Mouse (Mus musculus) intestine, embryonic 16.5 days (tissue): ENCODE data around the gene Fbxl17. TPM values are rescaled to one million over a fixed set of nuclear protein-coding genes. Genes with fewer than 3 reads are reported as not detected.
A peak's percentile ranks its signal among the peaks of the same experiment; 100 is the strongest.

Experiments
- ATAC-seq: fragments of 200-750 bp; cut with Nextera tagmentation; 2 replicates; pipeline ENCODE4 v1.8.0; 2017; ENCODE audit warnings: moderate TSS enrichment, moderate library complexity
- H3K27ac ChIP-seq: fragments of 300-500 bp; sonication (generic); 2 replicates; pipeline ENCODE4 v1.5.1; 2014; ENCODE audit warnings: mild to moderate bottlenecking, low read length
- H3K27me3 ChIP-seq: fragments of 300-500 bp; sonication (generic); replicated peaks from 2 replicates; pipeline ENCODE4 v1.6.1; 2014; ENCODE audit warnings: low read length, control low read depth, mixed read lengths; ENCODE audit not compliant: control insufficient read depth, insufficient read depth
- H3K36me3 ChIP-seq: fragments of 300-500 bp; sonication (generic); 2 replicates; pipeline ENCODE4 v1.6.1; 2014; ENCODE audit warnings: low read length, control low read depth; ENCODE audit not compliant: control insufficient read depth, insufficient read depth
- H3K4me1 ChIP-seq: fragments of 300-500 bp; sonication (generic); 2 replicates; pipeline ENCODE4 v1.6.1; 2014; ENCODE audit warnings: low read length, control low read depth, mixed read lengths; ENCODE audit not compliant: control insufficient read depth, insufficient read depth
- H3K4me2 ChIP-seq: fragments of 300-500 bp; sonication (generic); 2 replicates; pipeline ENCODE4 v1.6.1; 2014; ENCODE audit warnings: low read depth, low read length, control low read depth
- H3K4me3 ChIP-seq: fragments of 300-500 bp; sonication (generic); 2 replicates; pipeline ENCODE4 v1.5.1; 2014; ENCODE audit warnings: mild to moderate bottlenecking, low read length
- H3K9ac ChIP-seq: fragments of 300-500 bp; sonication (generic); 2 replicates; pipeline ENCODE4 v1.6.1; 2014; ENCODE audit warnings: low read depth, low read length
- H3K9me3 ChIP-seq: fragments of 300-500 bp; sonication (generic); 2 replicates; pipeline ENCODE4 v1.6.1; 2016; ENCODE audit warnings: low read length, control low read depth; ENCODE audit not compliant: control insufficient read depth
- WGBS: fragments of 180-500 bp; shearing (Covaris S2); extraction: QIAGEN DNeasy Blood & Tissue Kit; methylation state at CpG from one replicate; pipeline ENCODE4 v1.1.7; 2014; 5-methylcytosine and 5-hydroxymethylcytosine counted together
- polyA plus RNA-seq: library from polyadenylated mRNA; unstranded; fragments of >200 nt; fragmentation: Nextera tagmentation; extraction: Ambion mirVana; gene quantifications from 2 replicates; pipeline ENCODE4 v1.2.1, GENCODE M21; 2015

Gene Fbxl17
- polyA plus RNA-seq, 1 experiment from 2014 or later = 2.3 TPM

- no peak overlapping the region for H3K27ac ChIP-seq
- H3K4me1 ChIP-seq = no peaks in the 10 kb centered on the region; the same call in 1 of the 2 replicates
- ATAC-seq = no peak
- H3K9ac ChIP-seq = no peak overlapping the region
- no peaks in the 10 kb centered on the region for H3K27me3 ChIP-seq
- no peak overlapping the region for H3K4me2 ChIP-seq
- H3K36me3 ChIP-seq = no peaks in the 10 kb centered on the region
- no peaks in the 10 kb centered on the region for H3K9me3 ChIP-seq
- no peak overlapping the region for H3K4me3 ChIP-seq
- 79% methylated on average over 5 of the region's 5 CpGs for WGBS
These were observed 229.3 kb downstream of the Fbxl17 start for GRCm38 (mm10) chr17:63270513-63270912.

GRCm38 (mm10) chr17:63262674-63263073 is 237.1 kb downstream of the Fbxl17 start:
- no peaks in the 10 kb centered on the region for H3K27me3 ChIP-seq
- H3K27ac ChIP-seq = no peak overlapping the region
- 93% methylated on average over 5 of the region's 5 CpGs for WGBS
- ATAC-seq = no peak
- H3K36me3 ChIP-seq = no peaks in the 10 kb centered on the region
- H3K4me3 ChIP-seq = no peak overlapping the region
- no peak overlapping the region for H3K4me2 ChIP-seq
- no peak overlapping the region for H3K9ac ChIP-seq
- H3K9me3 ChIP-seq = no peaks in the 10 kb centered on the region
- no peaks in the 10 kb centered on the region; the same call in 1 of the 2 replicates for H3K4me1 ChIP-seq

GRCm38 (mm10) chr17:63261508-63262141 is 238.2 kb downstream of the Fbxl17 start:
- 86% methylated on average over 10 of the region's 10 CpGs for WGBS
- no peak overlapping the region for H3K4me3 ChIP-seq

GRCm38 (mm10) chr17:63259091-63259490 is 240.7 kb downstream of the Fbxl17 start:
- Histone ChIP-seq H3K36me3 (no peaks in the 10 kb centered on the region), H3K4me1 (no peaks in the 10 kb centered on the region), H3K4me2 (no peak overlapping the region), H3K9ac (no peak overlapping the region), H3K27ac (no peak overlapping the region), H3K9me3 (no peaks in the 10 kb centered on the region), H3K27me3 (no peaks in the 10 kb centered on the region), H3K4me3 (no peak overlapping the region)
- WGBS = 81% methylated on average over 3 of the region's 3 CpGs
- no peak for ATAC-seq

More at GRCm38 (mm10) chr17:63261508-63262141, 238.2 kb downstream of the Fbxl17 start:
- no peaks in the 10 kb centered on the region for H3K27me3 ChIP-seq
- no peak overlapping the region for H3K9ac ChIP-seq
- no peaks in the 10 kb centered on the region for H3K4me1 ChIP-seq
- ATAC-seq = peak; percentile 80
- H3K36me3 ChIP-seq = no peaks in the 10 kb centered on the region
- H3K4me2 ChIP-seq = no peak overlapping the region
- H3K27ac ChIP-seq = no peak overlapping the region
- no peaks in the 10 kb centered on the region for H3K9me3 ChIP-seq

GRCm38 (mm10) chr17:63246144-63246619 is 253.6 kb downstream of the Fbxl17 start:
- peak; percentile 94 for ATAC-seq
- no peaks in the 10 kb centered on the region for H3K36me3 ChIP-seq
- H3K4me2 ChIP-seq = no peak overlapping the region
- H3K27me3 ChIP-seq = no peaks in the 10 kb centered on the region
- H3K9ac ChIP-seq = no peak overlapping the region
- 61% methylated on average over 7 of the region's 7 CpGs for WGBS
- no peaks in the 10 kb centered on the region for H3K4me1 ChIP-seq
- no peaks in the 10 kb centered on the region for H3K9me3 ChIP-seq
- H3K4me3 ChIP-seq = no peak overlapping the region
- no peak overlapping the region for H3K27ac ChIP-seq

- Histone ChIP-seq H3K9me3 (no peaks in the 10 kb centered on the region), H3K9ac (no peak overlapping the region), H3K4me2 (no peak overlapping the region), H3K4me3 (no peak overlapping the region), H3K27me3 (no peaks in the 10 kb centered on the region), H3K36me3 (no peaks in the 10 kb centered on the region), H3K4me1 (no peaks in the 10 kb centered on the region), H3K27ac (no peak overlapping the region)
- ATAC-seq = no peak
- WGBS = 96% methylated on average over 9 of the region's 9 CpGs
These were observed 254.3 kb downstream of the Fbxl17 start for GRCm38 (mm10) chr17:63245472-63245871.

GRCm38 (mm10) chr17:63242761-63243160 is 257.1 kb downstream of the Fbxl17 start:
- Histone ChIP-seq H3K27me3 (no peaks in the 10 kb centered on the region), H3K9ac (no peak overlapping the region), H3K4me3 (no peak overlapping the region), H3K4me2 (no peak overlapping the region), H3K36me3 (no peaks in the 10 kb centered on the region), H3K27ac (no peak overlapping the region), H3K4me1 (no peaks in the 10 kb centered on the region), H3K9me3 (no peaks in the 10 kb centered on the region)
- ATAC-seq = no peak
- 98% methylated on average over 3 of the region's 3 CpGs for WGBS

- Histone ChIP-seq H3K27me3 (no peaks in the 10 kb centered on the region), H3K27ac (no peak overlapping the region), H3K4me2 (no peak overlapping the region), H3K4me3 (no peak overlapping the region), H3K9ac (no peak overlapping the region), H3K9me3 (no peaks in the 10 kb centered on the region), H3K4me1 (no peaks in the 10 kb centered on the region), H3K36me3 (no peaks in the 10 kb centered on the region)
- 84% methylated on average over 5 of the region's 5 CpGs for WGBS
- ATAC-seq = no peak
These were observed 259.1 kb downstream of the Fbxl17 start for GRCm38 (mm10) chr17:63240731-63241106.

- Histone ChIP-seq H3K27ac (no peak overlapping the region), H3K27me3 (no peaks in the 10 kb centered on the region), H3K4me3 (no peak overlapping the region), H3K9me3 (no peaks in the 10 kb centered on the region), H3K4me1 (no peaks in the 10 kb centered on the region), H3K9ac (no peak overlapping the region), H3K36me3 (no peaks in the 10 kb centered on the region), H3K4me2 (no peak overlapping the region)
- no peak for ATAC-seq
- WGBS = 69% methylated on average over 9 of the region's 9 CpGs
These were observed 259.6 kb downstream of the Fbxl17 start for GRCm38 (mm10) chr17:63240021-63240730.
